Mouse (Mus musculus) liver, embryonic 13.5 days (tissue): ENCODE measurements around the gene Ssh1. TPM values are rescaled to one million over a fixed set of nuclear protein-coding genes. Genes with fewer than 3 reads are reported as not detected.

Experiments
- ATAC-seq: fragments of 200-750 bp; cut with Nextera tagmentation; 2 replicates; pipeline ENCODE4 v1.8.0; 2017; ENCODE audit warnings: low read depth, mild to moderate bottlenecking, moderate number of reproducible peaks, moderate library complexity
- DNase-seq: peaks from one replicate; pipeline ENCODE4 v3.0.0; 2022
- H3K27ac ChIP-seq: fragments of 300-500 bp; sonication (generic); 2 replicates; pipeline ENCODE4 v1.5.1; 2015; ENCODE audit warnings: moderate library complexity, mild to moderate bottlenecking, inconsistent platforms
- H3K27me3 ChIP-seq: fragments of 300-500 bp; sonication (generic); 2 replicates; pipeline ENCODE4 v1.6.1; 2015; ENCODE audit warnings: mild to moderate bottlenecking, inconsistent platforms
- H3K36me3 ChIP-seq: fragments of 300-500 bp; sonication (generic); 2 replicates; pipeline ENCODE4 v1.6.1; 2015; ENCODE audit warnings: mild to moderate bottlenecking, inconsistent platforms
- H3K4me1 ChIP-seq: fragments of 300-500 bp; sonication (generic); replicated peaks from 2 replicates; pipeline ENCODE4 v1.6.1; 2015; ENCODE audit warnings: inconsistent platforms
- H3K4me2 ChIP-seq: fragments of 300-500 bp; sonication (generic); 2 replicates; pipeline ENCODE4 v1.6.1; 2015; ENCODE audit warnings: inconsistent platforms, mild to moderate bottlenecking, moderate library complexity
- H3K4me3 ChIP-seq: fragments of 300-500 bp; sonication (generic); replicated peaks from 2 replicates; pipeline ENCODE4 v1.5.1; 2015; ENCODE audit warnings: mild to moderate bottlenecking, inconsistent platforms
- H3K9ac ChIP-seq: fragments of 300-500 bp; sonication (generic); 2 replicates; pipeline ENCODE4 v1.6.1; 2015; ENCODE audit warnings: mild to moderate bottlenecking, inconsistent platforms
- H3K9me3 ChIP-seq: fragments of 300-500 bp; sonication (generic); replicated peaks from 2 replicates; pipeline ENCODE4 v1.6.1; 2016; ENCODE audit warnings: inconsistent platforms
- WGBS: fragments of 180-500 bp; shearing (Covaris S2); methylation state at CpG from one replicate; pipeline ENCODE4 v1.1.7; 2015; ENCODE audit not compliant: insufficient replicate concordance; 5-methylcytosine and 5-hydroxymethylcytosine counted together
- polyA plus RNA-seq: library from polyadenylated mRNA; unstranded; fragments of >200 nt; fragmentation: Nextera tagmentation; extraction: Ambion mirVana; gene quantifications from 2 replicates; pipeline ENCODE4 v1.2.1, GENCODE M21; 2015

Gene Ssh1
- polyA plus RNA-seq, 1 experiment from 2014 or later, result 5.4 TPM

- no peaks in the 10 kb centered on the region for H3K27me3 ChIP-seq
- no peaks in the 10 kb centered on the region for H3K9me3 ChIP-seq
- WGBS, result 36% methylated on average over 19 of the region's 19 CpGs
- no peak overlapping the region for H3K9ac ChIP-seq
- H3K4me1 ChIP-seq, result peaks cover 68% of the 10 kb centered on the region
- peaks cover 3% of the 10 kb centered on the region; the same call in 1 of the 2 replicates for H3K36me3 ChIP-seq
- H3K4me2 ChIP-seq, result no peak overlapping the region
- H3K27ac ChIP-seq, result peak overlapping the region; percentile 53; the same call in 1 of the 2 replicates
- no peak for DNase-seq
- ATAC-seq, result peak; percentile 34; the same call in 1 of the 2 replicates
- no peak overlapping the region for H3K4me3 ChIP-seq
These were observed 104.3 kb downstream of the Ssh1 start for GRCm38 (mm10) chr5:113889181-113889906.

DNA sequence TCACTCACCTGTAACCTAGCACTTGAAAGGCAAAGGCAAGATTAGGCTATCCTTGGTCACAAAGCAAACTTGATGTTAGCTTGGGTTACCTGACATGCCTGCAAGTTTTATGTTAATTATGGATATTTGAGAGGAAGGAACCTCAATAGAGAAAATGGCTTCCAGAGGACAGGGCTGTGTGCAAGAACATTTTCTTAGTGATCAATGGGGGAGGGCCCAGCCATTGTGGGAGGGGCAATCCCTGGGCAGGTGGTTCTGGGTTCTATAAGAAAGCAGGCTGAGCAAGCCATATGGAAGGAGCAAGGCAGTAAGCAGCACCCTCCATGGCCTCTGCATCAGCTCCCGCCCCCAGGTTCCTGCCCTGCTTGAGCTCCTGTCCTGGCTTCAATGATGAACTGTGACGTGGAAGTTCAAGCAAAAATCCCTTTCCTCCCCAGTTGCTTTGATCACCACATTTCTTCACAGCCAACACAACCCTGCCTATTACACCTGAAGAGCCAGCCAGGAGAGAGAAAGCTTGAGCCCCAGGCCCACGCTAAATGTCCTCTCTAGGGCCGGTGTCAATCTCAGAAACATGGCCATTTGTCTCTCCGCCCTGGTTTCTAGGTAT, 105.4 kb downstream of the Ssh1 start:
- Histone ChIP-seq H3K4me2 (no peak overlapping the region), H3K27ac (peak overlapping the region; percentile 53; the same call in 1 of the 2 replicates), H3K36me3 (peaks cover 3% of the 10 kb centered on the region; the same call in 1 of the 2 replicates), H3K4me3 (no peak overlapping the region), H3K9me3 (no peaks in the 10 kb centered on the region), H3K4me1 (peaks cover 79% of the 10 kb centered on the region), H3K9ac (no peak overlapping the region), H3K27me3 (no peaks in the 10 kb centered on the region)
- 77% methylated on average over 5 of the region's 5 CpGs for WGBS
- ATAC-seq, result no peak
- no peak for DNase-seq

DNA sequence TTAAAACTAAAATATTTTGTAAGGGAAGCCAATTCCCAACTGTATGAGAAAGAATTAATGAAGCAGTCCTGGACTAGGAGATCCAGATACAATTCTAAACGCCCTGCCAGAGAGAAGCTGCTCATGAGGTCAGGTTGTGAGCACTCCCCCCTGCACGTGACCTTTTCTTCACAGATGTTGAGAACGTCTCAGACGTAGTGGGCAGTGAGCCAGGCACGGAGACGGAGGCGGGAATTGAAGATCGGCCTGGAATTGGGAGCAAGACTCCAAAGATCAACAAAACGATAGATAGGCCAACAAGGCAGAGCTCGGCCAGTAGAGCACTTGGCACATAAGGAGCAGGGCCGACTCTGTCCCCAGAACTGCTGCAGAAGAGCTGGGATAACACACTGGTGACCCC, 106.6 kb downstream of the Ssh1 start:
- H3K36me3 ChIP-seq, result peaks cover 3% of the 10 kb centered on the region; the same call in 1 of the 2 replicates
- H3K27ac ChIP-seq, result no peak overlapping the region
- no peaks in the 10 kb centered on the region for H3K27me3 ChIP-seq
- ATAC-seq (no peak), DNase-seq (no peak)
- H3K4me3 ChIP-seq, result no peak overlapping the region
- peaks cover 87% of the 10 kb centered on the region for H3K4me1 ChIP-seq
- no peak overlapping the region for H3K4me2 ChIP-seq
- WGBS, result 70% methylated on average over 11 of the region's 11 CpGs
- no peaks in the 10 kb centered on the region for H3K9me3 ChIP-seq
- no peak overlapping the region for H3K9ac ChIP-seq

Other genes with a start within 250 kb of the Ssh1 start
- 21.2 and 24.2 TPM in 2 replicates for gene Sart3, start 221.4 kb downstream of the Ssh1 start, polyA plus RNA-seq
- 104 and 106 TPM in 2 replicates for gene Iscu, start 221.1 kb downstream of the Ssh1 start, polyA plus RNA-seq
- 3.8 TPM in 2 replicates for gene Tmem119, start 193.4 kb downstream of the Ssh1 start, polyA plus RNA-seq
- gene Selplg, start 161.2 kb downstream of the Ssh1 start, polyA plus RNA-seq, result 10.1 and 11.6 TPM in 2 replicates
- 48.0 and 60.3 TPM in 2 replicates for gene Coro1c, start 85.1 kb downstream of the Ssh1 start, polyA plus RNA-seq
- gene Dao, start 9.8 kb upstream of the Ssh1 start, polyA plus RNA-seq, result not detected in 2 replicates
- gene Usp30, start 71.6 kb upstream of the Ssh1 start, polyA plus RNA-seq, result 2.7 and 3.5 TPM in 2 replicates
- 0.05 TPM in 1 of 2 replicates, not detected in the other for gene Svop, start 97.7 kb upstream of the Ssh1 start, polyA plus RNA-seq
- gene Alkbh2, start 134.3 kb upstream of the Ssh1 start, polyA plus RNA-seq, result 4.5 and 5.1 TPM in 2 replicates
- 28.9 and 31.9 TPM in 2 replicates for gene Ung, start 136.5 kb upstream of the Ssh1 start, polyA plus RNA-seq
- gene Acacb, start 152.6 kb upstream of the Ssh1 start, polyA plus RNA-seq, result 0.28 and 0.56 TPM in 2 replicates